Mouse (Mus musculus) liver, postnatal 0 days (tissue): ENCODE data around the gene Golm1.

ENCODE experiments used
- CTCF ChIP-seq: sonication (generic); IDR thresholded peaks from 2 replicates; pipeline ENCODE4 v1.5.1; 2016; ENCODE audit warnings: antibody characterized with exemption, low read depth
- EP300 ChIP-seq: IDR thresholded peaks from 2 replicates; pipeline ENCODE4 v1.6.1; 2016; ENCODE audit warnings: antibody characterized with exemption, low read depth, mild to moderate bottlenecking

DNA sequence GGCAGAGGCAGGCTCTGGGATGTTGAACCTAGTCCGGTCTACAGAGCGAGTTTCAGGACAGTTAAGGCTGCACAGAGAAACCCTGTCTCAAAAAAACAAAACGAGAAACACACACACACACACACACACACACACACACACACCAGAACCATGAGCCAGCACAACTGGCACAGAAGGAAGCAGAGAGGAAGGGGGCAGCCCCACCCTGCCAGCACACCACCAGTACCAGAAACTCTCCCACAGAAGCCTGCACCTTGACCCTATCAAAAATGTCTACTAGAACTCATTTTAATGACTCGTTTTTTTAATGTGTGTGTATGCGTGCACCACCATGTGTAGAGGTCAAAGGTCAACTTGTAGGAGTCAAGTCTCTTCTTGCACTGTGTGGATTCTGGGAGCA lies 25.8 kb downstream of the Golm1 start:
- TF ChIP-seq EP300: no peak
- TF ChIP-seq CTCF: no peak
